Mouse (Mus musculus): ENCODE measurements around the gene Fbxo47. TPM values are rescaled to one million over a fixed set of nuclear protein-coding genes. Genes with fewer than 3 reads are reported as not detected.

Fbxo47 gene
- 0.66 and 1.3 TPM in 2 replicates for polyA plus RNA-seq (2014; fragmentation: Nextera tagmentation; extraction: Ambion mirVana)

GRCm38 (mm10) chr11:97883918-97884600 lies at the start of gene Fbxo47:
TSS of gene Fbxo47 (minus strand) at chr11:97884154.
- Histone ChIP-seq H3K27me3 (ENCODE audit: control insufficient read depth, insufficient read depth, low read length) (no peaks in the 10 kb centered on the region), H3K36me3 (ENCODE audit: control insufficient read depth, insufficient read depth, low read length) (no peaks in the 10 kb centered on the region), H3K4me2 (peak within 1 kb of the TSS; percentile 61), H3K9me3 (replicated peaks; ENCODE audit: control insufficient read depth, low read length) (no peaks in the 10 kb centered on the region), H3K9ac (ENCODE audit: low read depth, low read length) (peak within 1 kb of the TSS; percentile 70), H3K4me3 (ENCODE audit: low read depth, low read length) (peak within 1 kb of the TSS; percentile 61), H3K4me1 (ENCODE audit: control insufficient read depth, insufficient read depth, low read length) (no peaks in the 10 kb centered on the region), H3K27ac (ENCODE audit: low read depth, low read length) (peak within 1 kb of the TSS; percentile 85)
- WGBS (ENCODE audit: insufficient replicate concordance) = under 1% methylated on average over 37 of the region's 37 CpGs
- peak; percentile 95 for ATAC-seq (replicated peaks; ENCODE audit: insufficient number of reproducible peaks, low FRiP score, low TSS enrichment)

GRCm38 (mm10) chr11:97933553-97933952 lies 49.6 kb upstream of the Fbxo47 start:
- no peaks in the 10 kb centered on the region for H3K4me1 ChIP-seq (ENCODE audit: control insufficient read depth, insufficient read depth, low read length)
- H3K36me3 ChIP-seq (ENCODE audit: control insufficient read depth, insufficient read depth, low read length) = no peaks in the 10 kb centered on the region
- no peak for ATAC-seq (replicated peaks; ENCODE audit: insufficient number of reproducible peaks, low FRiP score, low TSS enrichment)
- no peak overlapping the region for H3K4me3 ChIP-seq (ENCODE audit: low read depth, low read length)
- H3K27ac ChIP-seq (ENCODE audit: low read depth, low read length) = no peak overlapping the region
- H3K27me3 ChIP-seq (ENCODE audit: control insufficient read depth, insufficient read depth, low read length) = no peaks in the 10 kb centered on the region
- no peaks in the 10 kb centered on the region for H3K9me3 ChIP-seq (replicated peaks; ENCODE audit: control insufficient read depth, low read length)
- 59% methylated on average over 1 of the region's 1 CpGs for WGBS (ENCODE audit: insufficient replicate concordance)
- H3K9ac ChIP-seq (ENCODE audit: low read depth, low read length) = no peak overlapping the region
- H3K4me2 ChIP-seq = no peak overlapping the region

- 59% methylated on average over 4 of the region's 4 CpGs for WGBS (ENCODE audit: insufficient replicate concordance)
- no peak for ATAC-seq (replicated peaks; ENCODE audit: insufficient number of reproducible peaks, low FRiP score, low TSS enrichment)
- Histone ChIP-seq H3K9ac (ENCODE audit: low read depth, low read length) (no peak overlapping the region), H3K4me3 (ENCODE audit: low read depth, low read length) (no peak overlapping the region), H3K4me2 (no peak overlapping the region), H3K9me3 (replicated peaks; ENCODE audit: control insufficient read depth, low read length) (no peaks in the 10 kb centered on the region), H3K4me1 (ENCODE audit: control insufficient read depth, insufficient read depth, low read length) (no peaks in the 10 kb centered on the region), H3K27me3 (ENCODE audit: control insufficient read depth, insufficient read depth, low read length) (no peaks in the 10 kb centered on the region), H3K36me3 (ENCODE audit: control insufficient read depth, insufficient read depth, low read length) (no peaks in the 10 kb centered on the region), H3K27ac (ENCODE audit: low read depth, low read length) (no peak overlapping the region)
These were observed 45.0 kb upstream of the Fbxo47 start for GRCm38 (mm10) chr11:97928905-97929304.

- 82% methylated on average over 10 of the region's 10 CpGs for WGBS (ENCODE audit: insufficient replicate concordance)
- Histone ChIP-seq H3K27me3 (ENCODE audit: control insufficient read depth, insufficient read depth, low read length) (no peaks in the 10 kb centered on the region), H3K9ac (ENCODE audit: low read depth, low read length) (no peak overlapping the region), H3K4me2 (no peak overlapping the region), H3K36me3 (ENCODE audit: control insufficient read depth, insufficient read depth, low read length) (no peaks in the 10 kb centered on the region), H3K27ac (ENCODE audit: low read depth, low read length) (no peak overlapping the region), H3K9me3 (replicated peaks; ENCODE audit: control insufficient read depth, low read length) (no peaks in the 10 kb centered on the region), H3K4me3 (ENCODE audit: low read depth, low read length) (no peak overlapping the region), H3K4me1 (ENCODE audit: control insufficient read depth, insufficient read depth, low read length) (no peaks in the 10 kb centered on the region)
- no peak for ATAC-seq (replicated peaks; ENCODE audit: insufficient number of reproducible peaks, low FRiP score, low TSS enrichment)
These were observed 40.3 kb upstream of the Fbxo47 start for GRCm38 (mm10) chr11:97924217-97924616.

GRCm38 (mm10) chr11:97923639-97924038 lies 39.7 kb upstream of the Fbxo47 start:
- 77% methylated on average over 9 of the region's 9 CpGs for WGBS (ENCODE audit: insufficient replicate concordance)
- no peaks in the 10 kb centered on the region for H3K36me3 ChIP-seq (ENCODE audit: control insufficient read depth, insufficient read depth, low read length)

GRCm38 (mm10) chr11:97915974-97916503 lies 32.1 kb upstream of the Fbxo47 start:
- H3K4me1 ChIP-seq (ENCODE audit: control insufficient read depth, insufficient read depth, low read length) = no peaks in the 10 kb centered on the region
- H3K36me3 ChIP-seq (ENCODE audit: control insufficient read depth, insufficient read depth, low read length) = no peaks in the 10 kb centered on the region
- no peak overlapping the region for H3K4me2 ChIP-seq
- H3K9me3 ChIP-seq (replicated peaks; ENCODE audit: control insufficient read depth, low read length) = no peaks in the 10 kb centered on the region
- H3K9ac ChIP-seq (ENCODE audit: low read depth, low read length) = no peak overlapping the region
- no peak overlapping the region for H3K4me3 ChIP-seq (ENCODE audit: low read depth, low read length)
- no peak overlapping the region for H3K27ac ChIP-seq (ENCODE audit: low read depth, low read length)
- no peaks in the 10 kb centered on the region for H3K27me3 ChIP-seq (ENCODE audit: control insufficient read depth, insufficient read depth, low read length)
- whole genome bisulfite sequencing (ENCODE audit: insufficient replicate concordance) = 80% methylated on average over 6 of the region's 6 CpGs
- no peak for ATAC-seq (replicated peaks; ENCODE audit: insufficient number of reproducible peaks, low FRiP score, low TSS enrichment)

More at GRCm38 (mm10) chr11:97923639-97924038, 39.7 kb upstream of the Fbxo47 start:
- ATAC-seq (replicated peaks; ENCODE audit: insufficient number of reproducible peaks, low FRiP score, low TSS enrichment) = no peak
- H3K27me3 ChIP-seq (ENCODE audit: control insufficient read depth, insufficient read depth, low read length) = no peaks in the 10 kb centered on the region
- H3K27ac ChIP-seq (ENCODE audit: low read depth, low read length) = no peak overlapping the region
- H3K9ac ChIP-seq (ENCODE audit: low read depth, low read length) = no peak overlapping the region
- no peaks in the 10 kb centered on the region for H3K4me1 ChIP-seq (ENCODE audit: control insufficient read depth, insufficient read depth, low read length)
- H3K4me3 ChIP-seq (ENCODE audit: low read depth, low read length) = no peak overlapping the region
- no peak overlapping the region for H3K4me2 ChIP-seq
- H3K9me3 ChIP-seq (replicated peaks; ENCODE audit: control insufficient read depth, low read length) = no peaks in the 10 kb centered on the region

GRCm38 (mm10) chr11:97915471-97915870 lies 31.5 kb upstream of the Fbxo47 start:
- H3K9ac ChIP-seq (ENCODE audit: low read depth, low read length) = no peak overlapping the region
- no peaks in the 10 kb centered on the region for H3K4me1 ChIP-seq (ENCODE audit: control insufficient read depth, insufficient read depth, low read length)
- no peaks in the 10 kb centered on the region for H3K9me3 ChIP-seq (replicated peaks; ENCODE audit: control insufficient read depth, low read length)
- 68% methylated on average over 2 of the region's 2 CpGs for WGBS (ENCODE audit: insufficient replicate concordance)
- no peaks in the 10 kb centered on the region for H3K27me3 ChIP-seq (ENCODE audit: control insufficient read depth, insufficient read depth, low read length)
- ATAC-seq (replicated peaks; ENCODE audit: insufficient number of reproducible peaks, low FRiP score, low TSS enrichment) = no peak
- no peaks in the 10 kb centered on the region for H3K36me3 ChIP-seq (ENCODE audit: control insufficient read depth, insufficient read depth, low read length)
- no peak overlapping the region for H3K4me3 ChIP-seq (ENCODE audit: low read depth, low read length)
- no peak overlapping the region for H3K4me2 ChIP-seq
- H3K27ac ChIP-seq (ENCODE audit: low read depth, low read length) = no peak overlapping the region

GRCm38 (mm10) chr11:97913111-97913510 lies 29.2 kb upstream of the Fbxo47 start:
- Histone ChIP-seq H3K36me3 (ENCODE audit: control insufficient read depth, insufficient read depth, low read length) (no peaks in the 10 kb centered on the region), H3K4me3 (ENCODE audit: low read depth, low read length) (no peak overlapping the region), H3K9me3 (replicated peaks; ENCODE audit: control insufficient read depth, low read length) (no peaks in the 10 kb centered on the region), H3K4me1 (ENCODE audit: control insufficient read depth, insufficient read depth, low read length) (no peaks in the 10 kb centered on the region), H3K27me3 (ENCODE audit: control insufficient read depth, insufficient read depth, low read length) (no peaks in the 10 kb centered on the region), H3K9ac (ENCODE audit: low read depth, low read length) (no peak overlapping the region), H3K27ac (ENCODE audit: low read depth, low read length) (no peak overlapping the region), H3K4me2 (no peak overlapping the region)
- WGBS (ENCODE audit: insufficient replicate concordance) = 87% methylated on average over 14 of the region's 14 CpGs
- ATAC-seq (replicated peaks; ENCODE audit: insufficient number of reproducible peaks, low FRiP score, low TSS enrichment) = no peak
